Mouse (Mus musculus): ENCODE results near the gene Usp33. TPM values are rescaled to one million over a fixed set of nuclear protein-coding genes. Genes with fewer than 3 reads are reported as not detected.
A peak's percentile ranks its signal among the peaks of the same experiment; 100 is the strongest.

The Usp33 gene
- polyA plus RNA-seq, 1 experiment from 2014 or later, result 65.6 TPM

DNA sequence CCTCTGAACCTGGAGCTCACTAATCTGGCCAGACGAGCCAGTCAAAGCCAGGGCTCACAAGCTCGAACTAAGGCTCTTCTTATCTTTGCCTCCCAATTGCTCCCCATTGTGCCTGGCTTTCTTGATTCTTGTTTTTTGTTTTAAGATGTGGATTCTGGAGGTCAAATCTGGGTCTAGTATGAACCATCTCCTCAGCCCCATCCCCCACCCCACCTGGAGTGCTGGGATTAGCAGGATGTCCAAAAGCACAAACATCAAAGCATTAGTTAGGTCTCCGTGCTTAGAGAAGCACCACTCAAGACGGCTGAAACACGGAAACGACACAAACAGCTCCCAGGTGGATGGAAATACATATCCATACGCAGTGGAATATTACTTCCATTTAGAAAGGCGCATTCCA is 10.2 kb upstream of the Usp33 start:
- 77% methylated on average over 8 of the region's 8 CpGs for WGBS
- no peaks in the 10 kb centered on the region for H3K27me3 ChIP-seq (ENCODE audit: control insufficient read depth, insufficient read depth, low read length)
- peaks cover 10% of the 10 kb centered on the region; the same call in 1 of the 2 replicates for H3K36me3 ChIP-seq (ENCODE audit: control insufficient read depth, insufficient read depth, low read length)
- no peak overlapping the region for H3K9ac ChIP-seq (ENCODE audit: low read length)
- ATAC-seq (ENCODE audit: low FRiP score), result no peak
- H3K27ac ChIP-seq (ENCODE audit: low read depth, low read length), result no peak overlapping the region
- H3K4me3 ChIP-seq (ENCODE audit: low read depth, low read length), result no peak overlapping the region
- no peak for DNase-seq (ENCODE audit: low spot score, missing footprints)
- H3K4me1 ChIP-seq (ENCODE audit: control insufficient read depth, insufficient read depth, low read length), result no peaks in the 10 kb centered on the region
- H3K4me2 ChIP-seq, result no peak overlapping the region
- no peaks in the 10 kb centered on the region for H3K9me3 ChIP-seq (ENCODE audit: control insufficient read depth, low read length)

GRCm38 (mm10) chr3:152339862-152340557 is 6.3 kb upstream of the Usp33 start, which contains the start of gene Miga1:
Miga1 (minus strand) TSS chr3:152340407.
- H3K4me1 ChIP-seq (ENCODE audit: control insufficient read depth, insufficient read depth, low read length), result no peaks in the 10 kb centered on the region
- H3K9me3 ChIP-seq (ENCODE audit: control insufficient read depth, low read length), result no peaks in the 10 kb centered on the region
- H3K9ac ChIP-seq (ENCODE audit: low read length), result peak within 1 kb of the TSS; percentile 76
- ATAC-seq (ENCODE audit: low FRiP score) (peak; percentile 95), DNase-seq (ENCODE audit: low spot score, missing footprints) (peak; percentile 97)
- H3K4me2 ChIP-seq, result peak within 1 kb of the TSS; percentile 46
- no peak within 1 kb of the TSS for H3K27ac ChIP-seq (ENCODE audit: low read depth, low read length)
- H3K4me3 ChIP-seq (ENCODE audit: low read depth, low read length), result peak within 1 kb of the TSS; percentile 82
- 3% methylated on average over 54 of the region's 54 CpGs for WGBS
- no peaks in the 10 kb centered on the region for H3K27me3 ChIP-seq (ENCODE audit: control insufficient read depth, insufficient read depth, low read length)
- H3K36me3 ChIP-seq (ENCODE audit: control insufficient read depth, insufficient read depth, low read length), result peaks cover 2% of the 10 kb centered on the region; the same call in 1 of the 2 replicates

DNA sequence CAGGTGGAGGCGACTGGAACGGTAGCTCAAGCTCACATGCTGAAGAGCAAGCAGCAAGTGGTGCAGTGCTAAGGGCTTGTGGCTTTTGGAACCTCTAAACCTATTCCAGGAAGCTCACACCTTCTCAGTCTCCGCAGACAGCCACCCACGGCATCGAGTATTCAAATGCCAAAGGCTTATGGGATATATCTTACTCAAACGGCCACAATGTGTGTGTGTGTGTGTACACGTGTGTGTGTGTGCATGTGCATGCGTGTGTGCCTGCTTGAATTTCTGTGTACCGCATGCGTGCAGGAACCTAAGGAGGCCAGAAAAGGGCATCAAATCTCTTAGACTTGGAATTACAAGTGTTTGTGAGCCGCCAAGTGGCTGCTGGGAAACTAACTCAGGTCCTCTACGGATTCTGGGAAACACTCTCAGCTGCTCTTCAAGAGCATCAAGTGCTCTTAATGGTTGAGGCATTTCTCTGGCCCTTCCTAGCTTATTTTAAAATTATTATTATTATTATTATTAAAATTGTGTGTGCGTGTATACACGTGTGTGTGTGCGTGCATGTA is 3.2 kb upstream of the Usp33 start:
- H3K9me3 ChIP-seq (ENCODE audit: control insufficient read depth, low read length), result no peaks in the 10 kb centered on the region
- WGBS, result 94% methylated on average over 15 of the region's 15 CpGs
- no peak overlapping the region for H3K4me3 ChIP-seq (ENCODE audit: low read depth, low read length)
- H3K4me1 ChIP-seq (ENCODE audit: control insufficient read depth, insufficient read depth, low read length), result peaks cover 9% of the 10 kb centered on the region
- no peak overlapping the region for H3K9ac ChIP-seq (ENCODE audit: low read length)
- DNase-seq (ENCODE audit: low spot score, missing footprints), result peak; percentile 64
- H3K4me2 ChIP-seq, result no peak overlapping the region
- H3K27me3 ChIP-seq (ENCODE audit: control insufficient read depth, insufficient read depth, low read length), result no peaks in the 10 kb centered on the region
- H3K27ac ChIP-seq (ENCODE audit: low read depth, low read length), result no peak overlapping the region
- no peak for ATAC-seq (ENCODE audit: low FRiP score)
- H3K36me3 ChIP-seq (ENCODE audit: control insufficient read depth, insufficient read depth, low read length), result no peaks in the 10 kb centered on the region

DNA sequence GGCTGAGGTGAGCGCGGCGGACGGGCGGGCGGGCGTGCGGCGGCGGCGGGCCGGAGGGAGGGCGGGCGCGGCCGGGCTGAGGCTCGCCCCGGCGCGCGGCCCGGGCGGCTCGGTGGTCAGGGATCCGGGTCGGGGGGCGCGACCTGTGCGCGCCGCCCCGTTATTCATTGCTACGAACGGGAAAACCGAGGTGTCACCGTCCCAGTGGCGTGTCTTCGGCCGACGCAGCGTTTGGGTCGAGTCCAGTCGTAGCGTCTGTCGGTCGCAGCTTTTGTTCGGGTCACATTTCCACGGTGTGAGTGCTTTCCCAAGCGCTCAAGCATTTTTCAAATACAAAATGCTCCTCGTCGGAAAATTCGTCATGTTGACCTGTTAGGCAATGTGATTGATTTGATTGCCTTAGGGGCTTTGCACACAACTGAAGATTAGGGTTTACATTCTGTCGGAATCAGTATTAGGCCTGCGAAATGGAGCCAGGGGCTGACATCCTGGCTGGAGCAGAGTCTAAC is 409 bp downstream of the Usp33 start:
- Histone ChIP-seq H3K27ac (ENCODE audit: low read depth, low read length) (peak overlapping the region; percentile 20; the same call in 1 of the 2 replicates), H3K36me3 (ENCODE audit: control insufficient read depth, insufficient read depth, low read length) (no peaks in the 10 kb centered on the region), H3K4me3 (ENCODE audit: low read depth, low read length) (peak overlapping the region; percentile 85), H3K4me2 (peak overlapping the region; percentile 62), H3K9me3 (ENCODE audit: control insufficient read depth, low read length) (no peaks in the 10 kb centered on the region), H3K27me3 (ENCODE audit: control insufficient read depth, insufficient read depth, low read length) (no peaks in the 10 kb centered on the region), H3K9ac (ENCODE audit: low read length) (peak overlapping the region; percentile 86), H3K4me1 (ENCODE audit: control insufficient read depth, insufficient read depth, low read length) (peaks cover 10% of the 10 kb centered on the region)
- under 1% methylated on average over 44 of the region's 54 CpGs for WGBS
- DNase-seq (ENCODE audit: low spot score, missing footprints) (peak; percentile 96), ATAC-seq (ENCODE audit: low FRiP score) (peak; percentile 82)

- no peak overlapping the region for H3K27ac ChIP-seq (ENCODE audit: low read depth, low read length)
- 48% methylated on average over 3 of the region's 3 CpGs for WGBS
Measured at GRCm38 (mm10) chr3:152347227-152347626, 949 bp downstream of the Usp33 start.

GRCm38 (mm10) chr3:152348011-152348830 is 1.9 kb downstream of the Usp33 start:
- no peak overlapping the region for H3K27ac ChIP-seq (ENCODE audit: low read depth, low read length)
- DNase-seq (ENCODE audit: low spot score, missing footprints) (peak; percentile 73), ATAC-seq (ENCODE audit: low FRiP score) (no peak)
- WGBS, result 86% methylated on average over 10 of the region's 10 CpGs
- H3K36me3 ChIP-seq (ENCODE audit: control insufficient read depth, insufficient read depth, low read length), result no peaks in the 10 kb centered on the region
- H3K9ac ChIP-seq (ENCODE audit: low read length), result no peak overlapping the region
- no peaks in the 10 kb centered on the region for H3K9me3 ChIP-seq (ENCODE audit: control insufficient read depth, low read length)
- peaks cover 10% of the 10 kb centered on the region for H3K4me1 ChIP-seq (ENCODE audit: control insufficient read depth, insufficient read depth, low read length)
- H3K4me3 ChIP-seq (ENCODE audit: low read depth, low read length), result no peak overlapping the region
- no peak overlapping the region for H3K4me2 ChIP-seq
- no peaks in the 10 kb centered on the region for H3K27me3 ChIP-seq (ENCODE audit: control insufficient read depth, insufficient read depth, low read length)

More at GRCm38 (mm10) chr3:152347227-152347626, 949 bp downstream of the Usp33 start:
- no peaks in the 10 kb centered on the region for H3K9me3 ChIP-seq (ENCODE audit: control insufficient read depth, low read length)
- ATAC-seq (ENCODE audit: low FRiP score), result no peak
- peak overlapping the region; percentile 62 for H3K4me2 ChIP-seq
- peaks cover 10% of the 10 kb centered on the region for H3K4me1 ChIP-seq (ENCODE audit: control insufficient read depth, insufficient read depth, low read length)
- H3K27me3 ChIP-seq (ENCODE audit: control insufficient read depth, insufficient read depth, low read length), result no peaks in the 10 kb centered on the region
- peak; percentile 83 for DNase-seq (ENCODE audit: low spot score, missing footprints)
- H3K9ac ChIP-seq (ENCODE audit: low read length), result peak overlapping the region; percentile 86
- H3K4me3 ChIP-seq (ENCODE audit: low read depth, low read length), result peak overlapping the region; percentile 85
- H3K36me3 ChIP-seq (ENCODE audit: control insufficient read depth, insufficient read depth, low read length), result no peaks in the 10 kb centered on the region

- WGBS, result 83% methylated on average over 3 of the region's 3 CpGs
- no peak overlapping the region for H3K4me3 ChIP-seq (ENCODE audit: low read depth, low read length)
- DNase-seq (ENCODE audit: low spot score, missing footprints), result peak; percentile 73
- peaks cover 10% of the 10 kb centered on the region for H3K4me1 ChIP-seq (ENCODE audit: control insufficient read depth, insufficient read depth, low read length)
- no peaks in the 10 kb centered on the region for H3K9me3 ChIP-seq (ENCODE audit: control insufficient read depth, low read length)
- no peak overlapping the region for H3K27ac ChIP-seq (ENCODE audit: low read depth, low read length)
- H3K4me2 ChIP-seq, result no peak overlapping the region
- no peak overlapping the region for H3K9ac ChIP-seq (ENCODE audit: low read length)
- H3K36me3 ChIP-seq (ENCODE audit: control insufficient read depth, insufficient read depth, low read length), result no peaks in the 10 kb centered on the region
- no peaks in the 10 kb centered on the region for H3K27me3 ChIP-seq (ENCODE audit: control insufficient read depth, insufficient read depth, low read length)
- no peak for ATAC-seq (ENCODE audit: low FRiP score)
Measured at GRCm38 (mm10) chr3:152350431-152350830, 4.2 kb downstream of the Usp33 start.

GRCm38 (mm10) chr3:152350966-152351365 is 4.7 kb downstream of the Usp33 start:
- 88% methylated on average over 5 of the region's 5 CpGs for whole genome bisulfite sequencing
- Histone ChIP-seq H3K4me1 (ENCODE audit: control insufficient read depth, insufficient read depth, low read length) (peaks cover 10% of the 10 kb centered on the region), H3K9ac (ENCODE audit: low read length) (no peak overlapping the region), H3K27ac (ENCODE audit: low read depth, low read length) (no peak overlapping the region), H3K27me3 (ENCODE audit: control insufficient read depth, insufficient read depth, low read length) (no peaks in the 10 kb centered on the region), H3K4me3 (ENCODE audit: low read depth, low read length) (no peak overlapping the region), H3K36me3 (ENCODE audit: control insufficient read depth, insufficient read depth, low read length) (no peaks in the 10 kb centered on the region), H3K9me3 (ENCODE audit: control insufficient read depth, low read length) (no peaks in the 10 kb centered on the region), H3K4me2 (no peak overlapping the region)
- ATAC-seq (ENCODE audit: low FRiP score) (no peak), DNase-seq (ENCODE audit: low spot score, missing footprints) (peak; percentile 72)
